Mouse (Mus musculus) bone marrow, adult 2 months (tissue): ENCODE results near the gene Cuta.

Source experiments
- CTCF ChIP-seq: fragments of 200-500 bp; IDR thresholded peaks from 2 replicates; pipeline ENCODE4 v1.5.1; 2011; ENCODE audit warnings: low read length, control low read depth; ENCODE audit not compliant: control insufficient read depth, insufficient read depth
- POLR2A ChIP-seq: fragments of 200-500 bp; IDR thresholded peaks from 2 replicates; pipeline ENCODE4 v1.6.1; 2011; ENCODE audit warnings: low read depth, mild to moderate bottlenecking, control low read depth, low read length, borderline replicate concordance; ENCODE audit not compliant: control insufficient read depth

DNA sequence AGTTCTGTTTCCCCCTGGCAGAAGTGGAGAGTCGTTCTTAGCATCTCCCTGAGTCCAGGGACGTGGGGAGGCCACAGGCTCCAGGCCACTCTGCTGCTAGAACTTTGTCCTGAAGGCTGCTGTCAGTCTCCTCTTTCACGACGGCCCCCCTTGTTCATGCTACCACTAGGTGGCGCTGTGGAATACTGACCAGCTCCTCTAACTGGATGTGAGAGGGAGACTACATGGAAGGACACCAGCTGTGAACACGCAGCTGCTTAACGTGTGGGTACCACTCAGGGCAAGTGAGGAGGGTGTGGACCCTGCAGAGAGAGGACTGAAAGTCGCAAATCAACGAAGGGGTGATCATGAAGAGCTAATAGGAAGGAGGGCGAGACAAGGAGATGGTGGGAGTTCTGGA is 43.8 kb downstream of the Cuta start:
- TF ChIP-seq CTCF (peak; percentile 86), POLR2A (no peak)
